Mouse (Mus musculus) myocyte (in vitro differentiated cells): ENCODE results near the gene Adam33. TPM values are rescaled to one million over a fixed set of nuclear protein-coding genes. Genes with fewer than 3 reads are reported as not detected.
A peak's percentile ranks its signal among the peaks of the same experiment; 100 is the strongest.
"Not testable (repeated sequence)": the region's sequence is repeated elsewhere in the genome, so short reads cannot be mapped to it uniquely, and the experiment has no call there.

Experiments
- H3K27me3 ChIP-seq: one replicate; pipeline ENCODE4 v1.6.1; 2011; ENCODE audit not compliant: control insufficient read depth, insufficient read depth, insufficient read length
- H3K36me3 ChIP-seq: one replicate; pipeline ENCODE4 v1.6.1; 2011; ENCODE audit not compliant: control insufficient read depth, insufficient read depth
- H3K4me2 ChIP-seq: one replicate; pipeline ENCODE4 v1.6.1; 2011; ENCODE audit warnings: low read depth, control low read depth
- H3K4me3 ChIP-seq: one replicate; pipeline ENCODE4 v1.5.1; 2011; ENCODE audit warnings: mild to moderate bottlenecking, control low read depth, moderate library complexity
- H3K79me2 ChIP-seq: one replicate; pipeline ENCODE4 v1.6.1; 2011; ENCODE audit not compliant: control insufficient read depth, insufficient read depth
- H3ac ChIP-seq: one replicate; pipeline ENCODE4 v1.6.1; 2011; ENCODE audit not compliant: control insufficient read depth, insufficient read length
- CEBPB ChIP-seq: IDR thresholded peaks from 2 replicates; pipeline ENCODE4 v1.6.1; 2011; ENCODE audit warnings: mild to moderate bottlenecking, moderate library complexity; ENCODE audit not compliant: poor library complexity, insufficient read depth, severe bottlenecking
- E2F4 ChIP-seq: IDR thresholded peaks from one replicate; pipeline ENCODE4 v1.6.1; 2011; ENCODE audit warnings: mild to moderate bottlenecking, control low read depth, moderate library complexity; ENCODE audit not compliant: insufficient read depth
- MAX ChIP-seq: IDR thresholded peaks from one replicate; pipeline ENCODE4 v1.6.1; 2011; ENCODE audit warnings: low read depth, mild to moderate bottlenecking, control low read depth
- MYOD1 ChIP-seq, 3 experiments: IDR thresholded peaks; one replicate each; pipeline ENCODE4 v1.6.1; 2011; ENCODE audit warnings: control low read depth in 2 of 3, low read depth in 2 of 3, mild to moderate bottlenecking in 2 of 3, moderate library complexity in 1 of 3; ENCODE audit not compliant: insufficient read length in 2 of 3, control insufficient read depth in 1 of 3
- MYOG ChIP-seq, 3 experiments: IDR thresholded peaks; one replicate each; pipeline ENCODE4 v1.6.1; 2011; ENCODE audit warnings: control low read depth in 2 of 3, low read depth in 2 of 3, mild to moderate bottlenecking in 2 of 3; ENCODE audit not compliant: insufficient read length in 2 of 3, control insufficient read depth in 1 of 3, insufficient read depth in 1 of 3
- POLR2A ChIP-seq: IDR thresholded peaks from one replicate; pipeline ENCODE4 v1.6.1; 2011; ENCODE audit warnings: low read depth, mild to moderate bottlenecking, control low read depth, moderate library complexity; ENCODE audit not compliant: insufficient read length
- POLR2AphosphoS2 ChIP-seq: IDR thresholded peaks from one replicate; pipeline ENCODE4 v1.6.1; 2011; ENCODE audit warnings: low read depth, control low read depth; ENCODE audit not compliant: insufficient read length
- REST ChIP-seq: IDR thresholded peaks from one replicate; pipeline ENCODE4 v1.6.1; 2011; ENCODE audit warnings: mild to moderate bottlenecking, control low read depth, moderate library complexity; ENCODE audit not compliant: insufficient read depth, insufficient read length
- SRF ChIP-seq: IDR thresholded peaks from one replicate; pipeline ENCODE4 v1.6.1; 2011; ENCODE audit warnings: low read depth; ENCODE audit not compliant: control insufficient read depth, insufficient read length
- TCF12 ChIP-seq: IDR thresholded peaks from one replicate; pipeline ENCODE4 v1.6.1; 2011; ENCODE audit warnings: mild to moderate bottlenecking, control low read depth; ENCODE audit not compliant: poor library complexity, insufficient read depth, severe bottlenecking
- TCF3 ChIP-seq: IDR thresholded peaks from one replicate; pipeline ENCODE4 v1.6.1; 2011; ENCODE audit warnings: low read depth, control low read depth; ENCODE audit not compliant: insufficient read length
- USF1 ChIP-seq: IDR thresholded peaks from one replicate; pipeline ENCODE4 v1.6.1; 2011; ENCODE audit warnings: low read depth, mild to moderate bottlenecking, control low read depth, moderate library complexity
- polyA plus RNA-seq: library from polyadenylated mRNA; unstranded; fragments of >200 nt; fragmentation: generic; extraction: Trizol; gene quantifications from one replicate; pipeline ENCODE4 v1.2.1, GENCODE M21; 2012; ENCODE audit warnings: missing spikeins

Gene Adam33
- polyA plus RNA-seq, 1 experiment = 0.02 TPM

GRCm38 (mm10) chr2:131037226-131037990 lies 26.2 kb downstream of the Adam33 start:
- no peak overlapping the region for H3K4me3 ChIP-seq
- H3K27me3 ChIP-seq = peaks cover 16% of the 10 kb centered on the region
- H3ac ChIP-seq = no peak overlapping the region
- peak; percentile 79 to 96 (median 93) for TF ChIP-seq MYOD1 (IDR thresholded peaks at IDR 0.05; ENCODE audit: control insufficient read depth in 1 of 3, insufficient read length in 2 of 3, low read depth in 2 of 3)
- TF ChIP-seq USF1 = no peak
- TF ChIP-seq E2F4 = no peak
- TF ChIP-seq POLR2AphosphoS2 = no peak
- TF ChIP-seq MAX = no peak
- no peak for TF ChIP-seq SRF
- TF ChIP-seq MYOG (IDR thresholded peaks at IDR 0.05; ENCODE audit: control insufficient read depth in 1 of 3, insufficient read depth in 1 of 3, insufficient read length in 2 of 3, low read depth in 2 of 3) = peak; percentile 59 to 98 (median 89)
- peak; percentile 93 for TF ChIP-seq TCF12
- TF ChIP-seq POLR2A = no peak
- no peak for TF ChIP-seq REST
- TF ChIP-seq TCF3 = peak; percentile 88
- H3K79me2 ChIP-seq = no peaks in the 10 kb centered on the region
- H3K4me2 ChIP-seq = peak overlapping the region; percentile 53
- no peaks in the 10 kb centered on the region for H3K36me3 ChIP-seq

GRCm38 (mm10) chr2:131036757-131037156 lies 26.9 kb downstream of the Adam33 start:
- H3K36me3 ChIP-seq = no peaks in the 10 kb centered on the region
- H3ac ChIP-seq = no peak overlapping the region
- no peak for TF ChIP-seq TCF12
- TF ChIP-seq MAX = no peak
- TF ChIP-seq POLR2A = no peak
- no peak for TF ChIP-seq MYOG (IDR thresholded peaks at IDR 0.05; ENCODE audit: control insufficient read depth in 1 of 3, insufficient read depth in 1 of 3, insufficient read length in 2 of 3, low read depth in 2 of 3)
- TF ChIP-seq CEBPB = no peak
- TF ChIP-seq TCF3 = no peak
- TF ChIP-seq POLR2AphosphoS2 = no peak
- TF ChIP-seq SRF = no peak
- TF ChIP-seq MYOD1 (IDR thresholded peaks at IDR 0.05; ENCODE audit: control insufficient read depth in 1 of 3, insufficient read length in 2 of 3, low read depth in 2 of 3) = no peak
- TF ChIP-seq REST = no peak
- TF ChIP-seq E2F4 = no peak
- no peak for TF ChIP-seq USF1
- peaks cover 13% of the 10 kb centered on the region for H3K27me3 ChIP-seq
- H3K4me2 ChIP-seq = peak overlapping the region; percentile 53
- no peaks in the 10 kb centered on the region for H3K79me2 ChIP-seq
- no peak overlapping the region for H3K4me3 ChIP-seq

GRCm38 (mm10) chr2:131036343-131036742 lies 27.3 kb downstream of the Adam33 start:
- TF ChIP-seq POLR2A = no peak
- no peak for TF ChIP-seq POLR2AphosphoS2
- TF ChIP-seq SRF = no peak
- peak in 2 of 3 experiments; percentile 72 to 81 for TF ChIP-seq MYOG (IDR thresholded peaks at IDR 0.05; ENCODE audit: control insufficient read depth in 1 of 3, insufficient read depth in 1 of 3, insufficient read length in 2 of 3, low read depth in 2 of 3)
- TF ChIP-seq TCF3 = no peak
- no peak for TF ChIP-seq CEBPB
- no peak for TF ChIP-seq REST
- no peak for TF ChIP-seq MAX
- no peak for TF ChIP-seq E2F4
- TF ChIP-seq TCF12 = no peak
- TF ChIP-seq MYOD1 (IDR thresholded peaks at IDR 0.05; ENCODE audit: control insufficient read depth in 1 of 3, insufficient read length in 2 of 3, low read depth in 2 of 3) = peak in 2 of 3 experiments; percentile 45 to 82
- TF ChIP-seq USF1 = no peak
- Histone ChIP-seq H3K4me3 (no peak overlapping the region), H3ac (no peak overlapping the region), H3K27me3 (peaks cover 9% of the 10 kb centered on the region), H3K4me2 (peak overlapping the region; percentile 53), H3K79me2 (no peaks in the 10 kb centered on the region), H3K36me3 (no peaks in the 10 kb centered on the region)

- not testable (repeated sequence) for H3K79me2 ChIP-seq, H3K4me3 ChIP-seq, H3K4me2 ChIP-seq, H3ac ChIP-seq, H3K36me3 ChIP-seq, H3K27me3 ChIP-seq
These were observed 32.2 kb downstream of the Adam33 start for GRCm38 (mm10) chr2:131031406-131031805.

GRCm38 (mm10) chr2:131030998-131031397 lies 32.6 kb downstream of the Adam33 start:
- H3K79me2 ChIP-seq = no peaks in the 10 kb centered on the region
- TF ChIP-seq SRF (no peak), TCF12 (no peak), TCF3 (no peak), MAX (no peak), POLR2AphosphoS2 (no peak), POLR2A (no peak), MYOG (IDR thresholded peaks at IDR 0.05; ENCODE audit: control insufficient read depth in 1 of 3, insufficient read depth in 1 of 3, insufficient read length in 2 of 3, low read depth in 2 of 3) (no peak), E2F4 (no peak), REST (no peak), MYOD1 (IDR thresholded peaks at IDR 0.05; ENCODE audit: control insufficient read depth in 1 of 3, insufficient read length in 2 of 3, low read depth in 2 of 3) (no peak), CEBPB (no peak), USF1 (no peak)
- H3K4me3 ChIP-seq = no peak overlapping the region
- H3K4me2 ChIP-seq = no peak overlapping the region
- no peaks in the 10 kb centered on the region for H3K36me3 ChIP-seq
- H3ac ChIP-seq = no peak overlapping the region
- H3K27me3 ChIP-seq = no peaks in the 10 kb centered on the region
